8 mouse cellular contexts compared by ENCODE assay signal in genomic region chrX:12759625-12760024, GRCm38 (mm10). TPM values are rescaled to one million over a fixed set of nuclear protein-coding genes. Genes with fewer than 3 reads are reported as not detected.
A peak's percentile ranks its signal among the peaks of the same experiment; 100 is the strongest.
DNase-seq lines count a peak whose midpoint lies in the region; ATAC-seq and TF ChIP-seq lines count a peak whose summit lies in the region.

No protein-coding gene starts in this region.

- TF ChIP-seq POLR2A in MEL (IDR thresholded peaks at IDR 0.05; ENCODE audit: control insufficient read depth in 1 of 2, insufficient read depth in 1 of 2, low read depth in 1 of 2, low read length in 2 of 2, poor library complexity in 1 of 2) = no peak

- DNase-seq in heart, adult 18-20 months = no peak
- peak; percentile 40 for DNase-seq in MEL (ENCODE audit: low read depth, low spot score)
- peak; percentile 10 for DNase-seq in heart, postnatal 4 days
- no peak for DNase-seq in midbrain, embryonic 10.5 days (ENCODE audit: low spot score)
- DNase-seq in right cerebral cortex, postnatal 14 days = no peak
- no peak for DNase-seq in adrenal gland, adult 8-10 months

- no peaks in the 10 kb centered on the region; the same call in 1 of the 2 replicates for H3K4me1 ChIP-seq in heart, embryonic 15.5 days (replicated peaks)
- peaks cover 3 to 12% of the 10 kb centered on the region in 2 experiments; a peak in 3 of 4 replicates for H3K4me1 ChIP-seq in MEL (ENCODE audit: control insufficient read depth in 1 of 2, insufficient read depth in 2 of 2, low read length in 2 of 2)
- H3K4me1 ChIP-seq in midbrain, embryonic 10.5 days = peaks cover 19% of the 10 kb centered on the region

- no peaks in the 10 kb centered on the region for H3K36me3 ChIP-seq in heart, embryonic 15.5 days
- H3K36me3 ChIP-seq in MEL (ENCODE audit: control insufficient read depth in 1 of 2, insufficient read depth in 2 of 2, low read length in 2 of 2) = peaks cover 6 to 43% of the 10 kb centered on the region in 2 experiments; a peak in 3 of 4 replicates
- no peaks in the 10 kb centered on the region for H3K36me3 ChIP-seq in midbrain, embryonic 10.5 days

- TF ChIP-seq EP300 in MEL (IDR thresholded peaks at IDR 0.05; ENCODE audit: low read depth in 1 of 2, low read length in 2 of 2) = no peak

- no peaks in the 10 kb centered on the region for H3K9me3 ChIP-seq in heart, embryonic 15.5 days (replicated peaks)
- no peaks in the 10 kb centered on the region for H3K9me3 ChIP-seq in MEL (replicated peaks; ENCODE audit: insufficient read depth, low read length)
- H3K9me3 ChIP-seq in midbrain, embryonic 10.5 days (replicated peaks) = no peaks in the 10 kb centered on the region; the same call in 1 of the 2 replicates

- H3K4me3 ChIP-seq in heart, embryonic 15.5 days = peak overlapping the region; percentile 74
- peak overlapping the region; percentile 61 to 89 for H3K4me3 ChIP-seq in MEL (ENCODE audit: control insufficient read depth in 1 of 2, insufficient read depth in 1 of 2, low read depth in 2 of 2, low read length in 2 of 2)
- H3K4me3 ChIP-seq in midbrain, embryonic 10.5 days = peak overlapping the region; percentile 71

- H3K9ac ChIP-seq in heart, embryonic 15.5 days = no peak overlapping the region
- H3K9ac ChIP-seq in MEL (ENCODE audit: control insufficient read depth, low read depth, low read length, poor library complexity, severe bottlenecking) = peak overlapping the region; percentile 97

- H3K4me2 ChIP-seq in heart, embryonic 15.5 days = peak overlapping the region; percentile 59

- TF ChIP-seq RAD21 in MEL (IDR thresholded peaks at IDR 0.05; ENCODE audit: low read depth, low read length) = no peak

- WGBS in heart, embryonic 15.5 days = 29% methylated on average over 5 of the region's 5 CpGs
- WGBS in midbrain, embryonic 10.5 days = 66% methylated on average over 5 of the region's 5 CpGs

- H3K27ac ChIP-seq in heart, embryonic 15.5 days = peak overlapping the region; percentile 71
- no peak overlapping the region; the same call in 1 of the 2 replicates for H3K27ac ChIP-seq in MEL (ENCODE audit: control insufficient read depth, low read depth, low read length)
- H3K27ac ChIP-seq in midbrain, embryonic 10.5 days (replicated peaks) = no peak overlapping the region

- ATAC-seq in heart, embryonic 15.5 days (replicated peaks; ENCODE audit: insufficient number of reproducible peaks, insufficient read depth, low FRiP score, low read depth) = no peak
- no peak for ATAC-seq in erythroid progenitor cell, adult 5-6 weeks (replicated peaks; ENCODE audit: low FRiP score, poor library complexity, severe bottlenecking)

- H3K79me2 ChIP-seq in MEL (ENCODE audit: control insufficient read depth, insufficient read depth, low read length, poor library complexity) = peaks cover 71% of the 10 kb centered on the region

- H3K27me3 ChIP-seq in heart, embryonic 15.5 days = peaks cover 13% of the 10 kb centered on the region
- H3K27me3 ChIP-seq in MEL (ENCODE audit: control insufficient read depth in 1 of 2, insufficient read depth in 2 of 2, low read length in 2 of 2) = no peaks in the 10 kb centered on the region
- peaks cover 16% of the 10 kb centered on the region for H3K27me3 ChIP-seq in midbrain, embryonic 10.5 days (ENCODE audit: low read depth, poor library complexity, severe bottlenecking)

- no peak for TF ChIP-seq CTCF in MEL (IDR thresholded peaks at IDR 0.05 in 2 of 3, conservative IDR thresholded peaks at IDR 0.05 in 1 of 3; ENCODE audit: control insufficient read depth in 1 of 3, insufficient read depth in 1 of 3, low read depth in 2 of 3, low read length in 3 of 3, poor library complexity in 1 of 3, severe bottlenecking in 1 of 3)

TF ChIP-seq in MEL, 35 proteins besides CTCF, POLR2A, EP300 and RAD21:
- TF ChIP-seq MXI1 (IDR thresholded peaks at IDR 0.05; ENCODE audit: low read depth, low read length) (peak; percentile 69), ZNF384 (IDR thresholded peaks at IDR 0.05; ENCODE audit: low read depth, low read length) (no peak; the same call in 1 of the 2 replicates), MAX (IDR thresholded peaks at IDR 0.05; ENCODE audit: low read length) (peak; percentile 62; the same call in 1 of the 2 replicates), SIN3A (IDR thresholded peaks at IDR 0.05; ENCODE audit: low read length) (0 out of 2 replicates have a peak, but pooled peaks have one; percentile 2), MYC (IDR thresholded peaks at IDR 0.05; ENCODE audit: low read depth, low read length) (peak; percentile 59; the same call in 1 of the 2 replicates)

RNA-seq across cellular contexts. Expression of gene Med14, which starts 2.2 kb away (rescaled TPM):
- polyA plus RNA-seq in heart, embryonic 15.5 days (2015; fragmentation: Nextera tagmentation; extraction: Ambion mirVana) = 14.2 and 16.6 TPM in 2 replicates
- total RNA-seq in heart, adult 18-20 months (2021) = 10 to 100 TPM; 20.5 to 28.9 TPM
- total RNA-seq in MEL (2012; rRNA removed) = 34.6 and 42.1 TPM in 2 replicates
- 10 to 100 TPM; 53.3 to 77.9 TPM for polyA plus RNA-seq in MEL (2012; ENCODE audit: insufficient read depth in 1 of 2, insufficient read length in 2 of 2, low read depth in 1 of 2, low replicate concordance in 2 of 2, missing spikeins in 1 of 2)
- total RNA-seq in heart, postnatal 4 days (2021) = 10 to 100 TPM; 50.6 to 60.7 TPM
- 10.6 and 12.4 TPM in 2 replicates for polyA plus RNA-seq in midbrain, embryonic 10.5 days (2016; fragmentation: Nextera tagmentation; extraction: Ambion mirVana)
- total RNA-seq in erythroid progenitor cell, adult 5-6 weeks (2015; ENCODE audit: low replicate concordance) = 75.7 and 92.6 TPM in 2 replicates
- total RNA-seq in erythroid progenitor cell, adult 5-6 weeks (2017; ENCODE audit: low replicate concordance) = 28.1 and 33.9 TPM in 2 replicates
- 10 to 100 TPM; 21.1 to 27.4 (median 24.6) TPM for total RNA-seq in adrenal gland, adult 8-10 months (2022)

Comparison
In these comparisons a context has a peak if more than half of its experiments do, and no peak if none do; other contexts are left out.
1. DNase-seq: peak in MEL (single experiment) and heart, postnatal 4 days (single experiment); none in heart, adult 18-20 months (0 of 2), midbrain, embryonic 10.5 days (single experiment), right cerebral cortex, postnatal 14 days (single experiment) and adrenal gland, adult 8-10 months (single experiment).
2. Peak in every context shown above with its lines, with median percentiles within 50 percentile points of each other: H3K4me3 ChIP-seq.